Mouse (Mus musculus): ENCODE measurements around the gene Gm20823. TPM values are rescaled to one million over a fixed set of nuclear protein-coding genes. Genes with fewer than 3 reads are reported as not detected.
"Not testable (repeated sequence)": the region's sequence is repeated elsewhere in the genome, so short reads cannot be mapped to it uniquely, and the experiment has no call there.

Gm20823 gene
- total RNA-seq (2012; rRNA removed) = not detected in 2 replicates

DNA sequence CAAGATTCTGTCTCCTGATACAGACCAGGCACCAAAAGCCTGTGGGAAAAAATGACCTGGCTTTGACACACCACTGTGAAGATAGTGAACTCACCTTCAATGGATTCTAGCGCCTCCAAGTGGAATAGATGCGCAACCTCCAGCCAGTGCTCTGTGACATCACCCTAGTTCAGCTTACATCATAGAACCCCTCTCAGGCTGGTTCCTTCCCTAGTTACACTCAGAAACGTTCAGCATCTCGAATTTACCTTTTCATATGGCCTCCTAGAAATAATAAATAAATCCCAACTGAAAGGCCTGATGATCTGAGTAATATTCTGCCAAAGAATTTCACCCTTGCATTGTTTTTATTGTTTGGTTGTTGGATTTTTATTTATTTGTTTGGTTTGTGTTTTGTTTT, at the start of gene Gm20823:
Gene Gm20823, minus strand, starts transcription at position 101 of the 400 bp plus-strand sequence.
- H3K4me1 ChIP-seq (ENCODE audit: control insufficient read depth in 2 of 2, insufficient read depth in 2 of 2, low read length in 2 of 2, poor library complexity in 1 of 2); H3K9me3 ChIP-seq (ENCODE audit: control insufficient read depth, insufficient read depth, low read depth, low read length); H3K36me3 ChIP-seq (ENCODE audit: control insufficient read depth, insufficient read depth, low read length, poor library complexity, severe bottlenecking); in situ Hi-C loops (cut with MboI; ENCODE audit: low sequenced_read_pairs in 2 of 2, unreplicated experiment in 2 of 2); H3K9ac ChIP-seq (ENCODE audit: insufficient read depth, low read depth, low read length, poor library complexity, severe bottlenecking); H3K27ac ChIP-seq (ENCODE audit: insufficient read depth, low read depth, low read length, poor library complexity, severe bottlenecking); H3K4me3 ChIP-seq (ENCODE audit: insufficient read depth in 1 of 2, low read depth in 1 of 2, low read length in 2 of 2, poor library complexity in 1 of 2, severe bottlenecking in 1 of 2); DNase-seq (ENCODE audit: low read depth, low spot score): not testable (repeated sequence)
